Mouse (Mus musculus) frontal cortex, adult (tissue): ENCODE measurements around the gene Olfr160.

Experiments
- ATAC-seq: cut with Nextera tagmentation; 2 replicates; pipeline ENCODE4 v1.9.2; 2017; ENCODE audit warnings: mild to moderate bottlenecking, moderate library complexity, mixed read lengths; ENCODE audit not compliant: low TSS enrichment

Gene Olfr160

GRCm38 (mm10) chr9:37716150-37716549 lies at the start of gene Olfr160:
Gene Olfr160, minus strand, starts transcription at chr9:37716250.
- ATAC-seq = no peak

DNA sequence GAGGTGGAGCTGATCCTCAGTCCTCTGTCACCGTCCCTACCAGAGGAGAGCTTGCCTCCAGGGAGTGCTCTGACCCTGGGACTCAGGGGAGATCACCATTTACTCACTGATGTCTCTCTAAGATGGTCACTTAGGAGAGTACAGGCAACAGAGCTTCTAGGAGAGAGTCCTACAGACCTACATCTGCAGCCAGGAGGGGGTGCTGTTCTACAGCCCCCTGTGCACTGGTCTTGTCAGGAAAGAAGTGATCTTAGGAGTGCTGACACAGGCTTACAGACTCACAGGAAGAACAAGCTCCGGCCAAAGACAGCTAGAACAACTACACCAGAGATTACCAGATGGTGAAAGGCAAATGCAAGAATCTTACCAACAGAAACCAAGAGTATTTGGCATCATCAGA lies 46.5 kb upstream of the Olfr160 start:
- ATAC-seq = no peak

DNA sequence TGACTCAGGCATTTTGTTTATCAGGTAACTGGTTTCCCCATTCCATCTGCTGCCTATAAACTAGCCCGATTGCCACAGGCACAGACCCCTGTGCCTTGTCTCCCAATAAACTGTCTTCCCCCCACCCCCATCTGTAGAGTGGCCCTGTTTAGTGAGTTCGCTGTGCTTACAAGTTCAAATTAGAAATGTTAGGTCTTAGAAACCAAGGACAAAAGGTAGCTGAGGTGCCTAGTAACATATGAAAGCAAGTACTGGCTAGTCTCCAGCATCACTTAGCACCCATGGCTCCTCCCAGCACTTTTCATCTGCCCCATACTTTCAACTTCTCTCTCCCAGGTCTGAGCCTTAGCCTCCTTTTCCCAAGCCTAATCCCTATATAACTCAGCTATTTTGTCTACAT lies 45.7 kb upstream of the Olfr160 start:
- ATAC-seq = no peak

- no peak for ATAC-seq
Measured at GRCm38 (mm10) chr9:37752006-37752405, 36.0 kb upstream of the Olfr160 start.

DNA sequence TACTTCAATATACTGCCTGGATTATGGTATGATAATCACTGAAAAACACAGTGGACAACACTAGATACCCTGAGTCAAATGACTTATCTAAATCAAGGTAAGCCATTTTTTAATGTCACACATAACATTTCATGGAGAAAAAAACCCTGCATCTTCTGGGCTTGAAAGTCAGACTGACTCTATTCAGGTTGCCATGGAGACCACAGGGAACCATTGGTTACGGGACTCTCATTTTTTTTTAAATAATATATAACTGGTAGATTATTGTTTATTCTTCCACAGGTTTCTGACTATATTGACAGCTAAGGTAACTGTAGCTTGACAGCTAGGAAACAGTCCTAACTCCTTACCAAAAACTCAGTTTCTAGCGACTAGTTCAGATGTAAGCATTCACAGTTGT lies 35.4 kb upstream of the Olfr160 start:
- no peak for ATAC-seq

GRCm38 (mm10) chr9:37750319-37751075 lies 34.4 kb upstream of the Olfr160 start:
- peak; percentile 98 for ATAC-seq

GRCm38 (mm10) chr9:37744806-37745205 lies 28.8 kb upstream of the Olfr160 start, which contains the start of gene Olfr874:
Gene Olfr874, plus strand, starts transcription at chr9:37745106.
- ATAC-seq = no peak

DNA sequence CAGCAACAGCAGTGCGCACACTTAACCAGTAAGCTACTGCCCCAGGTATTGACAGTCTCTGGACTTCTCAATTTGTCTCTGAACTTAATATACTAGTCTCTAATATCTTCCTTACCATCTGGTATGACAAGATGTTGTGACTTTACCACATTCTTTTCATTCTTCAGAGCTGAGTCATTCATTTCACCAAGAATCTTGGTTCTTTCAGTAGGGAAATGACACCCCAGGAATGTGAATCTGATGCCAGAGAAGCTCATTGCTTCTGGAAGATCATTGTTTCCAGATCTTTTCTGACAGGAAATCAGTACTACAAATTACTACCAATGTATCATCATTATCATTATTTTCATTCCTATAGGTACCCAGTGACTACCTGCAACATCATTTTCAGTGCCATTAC lies 18.3 kb upstream of the Olfr160 start:
- ATAC-seq = no peak

- peak; percentile 62; the same call in 1 of the 2 replicates for ATAC-seq
Measured at GRCm38 (mm10) chr9:37689970-37690686, 25.9 kb downstream of the Olfr160 start.

DNA sequence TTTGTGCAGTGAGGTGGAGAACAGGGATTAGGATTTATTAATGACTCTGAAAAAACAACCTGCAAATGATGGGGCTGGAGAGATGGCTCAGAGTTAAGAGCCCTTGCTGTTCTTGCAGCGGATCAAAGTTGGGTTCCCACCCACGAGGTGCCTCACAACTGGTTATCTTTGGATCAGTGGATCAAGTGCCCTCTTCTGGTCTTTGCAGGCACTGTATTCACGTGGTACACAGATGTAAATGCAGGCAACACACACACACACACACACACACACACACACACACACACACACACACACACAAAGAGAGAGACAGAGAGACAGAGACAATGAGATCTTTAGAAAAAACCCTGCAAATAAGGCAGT lies 28.1 kb downstream of the Olfr160 start:
- peak; percentile 31; the same call in 1 of the 2 replicates for ATAC-seq

DNA sequence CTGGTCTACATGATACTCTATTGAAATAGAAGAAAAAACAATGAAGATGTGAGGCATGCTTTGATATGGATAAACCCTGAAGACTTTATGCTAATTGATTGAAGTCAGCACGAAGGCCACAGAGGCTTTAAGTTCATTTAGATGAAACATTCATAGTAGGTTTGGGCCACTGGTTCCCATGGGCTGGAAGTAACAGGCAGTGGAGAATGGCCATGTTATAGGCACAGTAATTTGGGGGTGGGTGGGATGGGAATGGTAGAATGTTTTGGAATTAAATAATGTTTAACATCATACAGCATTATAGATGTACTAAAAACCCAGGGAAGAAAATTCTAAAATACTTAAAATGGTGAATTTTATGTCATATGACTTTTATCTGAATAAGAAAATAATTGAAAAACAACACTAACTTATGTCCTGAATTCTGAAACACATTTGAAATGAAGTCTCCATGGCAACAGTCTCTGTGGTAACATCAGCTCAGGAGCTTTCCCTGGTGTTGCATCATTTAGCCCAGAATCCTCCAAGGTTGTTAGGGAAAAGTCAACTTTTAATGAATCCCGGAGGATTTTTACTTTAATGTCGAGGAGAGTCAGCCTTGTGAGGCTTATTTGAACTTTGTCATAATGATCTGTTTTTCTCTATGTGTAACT lies 28.6 kb downstream of the Olfr160 start:
- peak; percentile 87 for ATAC-seq

- peak; percentile 96 for ATAC-seq
Measured at GRCm38 (mm10) chr9:37681123-37681522, 34.9 kb downstream of the Olfr160 start.

- ATAC-seq = peak; percentile 92
Measured at GRCm38 (mm10) chr9:37675287-37675686, 40.8 kb downstream of the Olfr160 start.

GRCm38 (mm10) chr9:37670261-37670660 lies 45.8 kb downstream of the Olfr160 start:
- ATAC-seq = no peak

DNA sequence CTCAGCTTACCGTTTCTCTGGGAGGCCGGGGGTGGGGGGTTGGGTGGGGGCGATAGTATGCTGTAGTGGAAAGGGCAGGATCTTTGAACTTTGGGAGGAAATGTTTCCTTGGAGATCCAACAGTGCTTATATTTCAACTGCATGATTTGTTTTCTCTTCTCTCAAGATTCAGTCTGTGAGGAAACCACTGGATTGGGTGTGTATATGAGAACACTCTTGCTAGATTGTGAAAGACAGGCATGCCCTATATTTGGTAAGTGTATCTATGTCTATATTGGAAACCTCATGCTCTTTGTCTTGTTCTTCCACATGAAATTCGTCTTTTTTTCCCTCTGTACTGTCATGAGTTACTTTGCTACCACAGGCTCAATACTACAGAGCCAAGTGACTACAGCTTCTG lies 46.4 kb downstream of the Olfr160 start:
- no peak for ATAC-seq

- no peak for ATAC-seq
Measured at GRCm38 (mm10) chr9:37669115-37669514, 46.9 kb downstream of the Olfr160 start, which contains the start of gene Panx3. Gene Panx3, minus strand, starts transcription at chr9:37669235.

GRCm38 (mm10) chr9:37666045-37666444 lies 50.0 kb downstream of the Olfr160 start:
- no peak for ATAC-seq

- no peak for ATAC-seq
Measured at GRCm38 (mm10) chr9:37664604-37665003, 51.4 kb downstream of the Olfr160 start.

- no peak for ATAC-seq
Measured at GRCm38 (mm10) chr9:37663210-37663609, 52.8 kb downstream of the Olfr160 start.

DNA sequence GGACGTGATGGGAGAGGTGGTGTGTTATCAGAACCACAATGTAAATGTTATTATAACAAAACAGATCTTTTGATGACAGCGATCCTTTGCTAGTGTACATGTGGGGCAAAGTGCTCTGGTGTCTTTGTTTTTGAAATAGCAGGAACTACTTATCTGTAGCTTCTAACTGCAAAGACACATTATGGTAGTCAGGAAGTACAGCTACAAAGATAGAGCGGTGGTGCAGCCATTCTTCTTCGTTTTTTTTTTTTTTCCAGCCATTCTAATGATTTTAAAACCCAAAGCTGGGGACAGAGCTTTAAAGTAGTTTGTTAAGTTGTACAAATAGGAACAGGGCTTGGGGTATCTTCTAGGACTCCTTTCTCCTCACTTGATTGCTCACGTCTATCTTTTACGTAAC lies 56.6 kb downstream of the Olfr160 start:
- no peak for ATAC-seq
